Mouse (Mus musculus) midbrain, embryonic 14.5 days (tissue): ENCODE data around the gene Esp8. TPM values are rescaled to one million over a fixed set of nuclear protein-coding genes. Genes with fewer than 3 reads are reported as not detected.
"Not testable (repeated sequence)": the region's sequence is repeated elsewhere in the genome, so short reads cannot be mapped to it uniquely, and the experiment has no call there.

Experiments used
- ATAC-seq: fragments of 200-750 bp; cut with Nextera tagmentation; 2 replicates; pipeline ENCODE4 v1.8.0; 2017; ENCODE audit warnings: moderate number of reproducible peaks, moderate library complexity; ENCODE audit not compliant: low FRiP score, low TSS enrichment
- DNase-seq: peaks from one replicate; pipeline ENCODE4 v3.0.0-alpha.2; 2015
- H3K27ac ChIP-seq: fragments of 300-500 bp; sonication (generic); replicated peaks from 2 replicates; pipeline ENCODE4 v1.5.1; 2014; ENCODE audit warnings: mild to moderate bottlenecking, low read depth, low read length, moderate library complexity
- H3K27me3 ChIP-seq: fragments of 300-500 bp; sonication (generic); 2 replicates; pipeline ENCODE4 v1.6.1; 2014; ENCODE audit warnings: low read length, control low read depth, mixed read lengths; ENCODE audit not compliant: control insufficient read depth, insufficient read depth
- H3K36me3 ChIP-seq: fragments of 300-500 bp; sonication (generic); 2 replicates; pipeline ENCODE4 v1.6.1; 2014; ENCODE audit warnings: low read length, control low read depth; ENCODE audit not compliant: control insufficient read depth, insufficient read depth
- H3K4me1 ChIP-seq: fragments of 300-500 bp; sonication (generic); 2 replicates; pipeline ENCODE4 v1.6.1; 2014; ENCODE audit warnings: mild to moderate bottlenecking, antibody characterized with exemption, low read length, control low read depth; ENCODE audit not compliant: control insufficient read depth, insufficient read depth
- H3K4me2 ChIP-seq: fragments of 300-500 bp; sonication (generic); 2 replicates; pipeline ENCODE4 v1.6.1; 2014; ENCODE audit warnings: mild to moderate bottlenecking, low read length, moderate library complexity
- H3K4me3 ChIP-seq: fragments of 300-500 bp; sonication (generic); replicated peaks from 2 replicates; pipeline ENCODE4 v1.5.1; 2014; ENCODE audit warnings: low read depth, low read length
- H3K9ac ChIP-seq: fragments of 300-500 bp; sonication (generic); replicated peaks from 2 replicates; pipeline ENCODE4 v1.6.1; 2014; ENCODE audit warnings: mild to moderate bottlenecking, low read length, moderate library complexity
- H3K9me3 ChIP-seq: fragments of 300-500 bp; sonication (generic); 2 replicates; pipeline ENCODE4 v1.6.1; 2016; ENCODE audit warnings: low read length, control low read depth, mixed read lengths; ENCODE audit not compliant: control insufficient read depth
- WGBS: fragments of 180-500 bp; shearing (Covaris S2); extraction: QIAGEN DNeasy Blood & Tissue Kit; methylation state at CpG from one replicate; pipeline ENCODE4 v1.1.7; 2014; 5-methylcytosine and 5-hydroxymethylcytosine counted together
- polyA plus RNA-seq: library from polyadenylated mRNA; unstranded; fragments of >200 nt; fragmentation: Nextera tagmentation; extraction: Ambion mirVana; gene quantifications from 2 replicates; pipeline ENCODE4 v1.2.1, GENCODE M21; 2014

Gene Esp8
- not detected in 2 replicates for polyA plus RNA-seq

DNA sequence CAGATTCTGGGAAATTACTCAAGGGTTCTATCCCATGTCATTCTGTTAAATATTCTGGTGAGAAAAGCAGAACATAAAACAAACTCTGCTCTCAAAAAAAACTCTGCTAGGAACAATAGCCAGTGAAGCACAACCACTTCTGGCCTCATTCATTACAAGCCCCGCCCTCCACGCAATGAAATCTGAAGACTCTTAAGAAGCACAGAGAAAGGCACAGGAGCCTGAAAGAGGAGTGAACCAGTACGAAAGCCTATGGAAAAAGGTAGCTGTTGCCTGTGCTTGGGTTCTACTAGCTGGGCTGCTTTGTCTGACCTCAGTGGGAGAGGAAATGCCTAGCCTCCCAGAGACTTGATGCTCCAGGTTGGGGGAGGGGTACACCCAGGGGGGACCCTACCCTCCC, at the start of gene Esp8:
Gene Esp8 (plus strand): TSS at position 205 of the 400 bp plus-strand sequence.
- H3K27me3 ChIP-seq, result no peaks in the 10 kb centered on the region
- H3K9ac ChIP-seq, result no peak within 1 kb of the TSS
- no peak within 1 kb of the TSS for H3K4me2 ChIP-seq
- H3K9me3 ChIP-seq, result no peaks in the 10 kb centered on the region
- H3K4me3 ChIP-seq, result no peak within 1 kb of the TSS
- 27% methylated on average over 3 of the region's 3 CpGs for WGBS
- no peak for ATAC-seq
- H3K27ac ChIP-seq, result no peak within 1 kb of the TSS
- peak; percentile 0 for DNase-seq
- no peaks in the 10 kb centered on the region for H3K36me3 ChIP-seq
- no peaks in the 10 kb centered on the region for H3K4me1 ChIP-seq

- 83% methylated on average over 10 of the region's 10 CpGs for WGBS
Measured at GRCm38 (mm10) chr17:40483566-40483965, 36.3 kb upstream of the Esp8 start.

GRCm38 (mm10) chr17:40495468-40496185, 24.2 kb upstream of the Esp8 start:
- not testable (repeated sequence) for H3K9me3 ChIP-seq, H3K36me3 ChIP-seq, ATAC-seq, H3K27me3 ChIP-seq, H3K4me1 ChIP-seq, H3K27ac ChIP-seq, H3K4me2 ChIP-seq, DNase-seq, H3K9ac ChIP-seq, H3K4me3 ChIP-seq
- 92% methylated on average over 4 of the region's 4 CpGs for WGBS

More at GRCm38 (mm10) chr17:40483566-40483965, 36.3 kb upstream of the Esp8 start:
- not testable (repeated sequence) for H3K27me3 ChIP-seq, H3K9me3 ChIP-seq, H3K9ac ChIP-seq, H3K4me3 ChIP-seq, H3K4me2 ChIP-seq, H3K27ac ChIP-seq, DNase-seq, H3K36me3 ChIP-seq, H3K4me1 ChIP-seq, ATAC-seq

GRCm38 (mm10) chr17:40529813-40530212, 10.0 kb downstream of the Esp8 start:
- 80% methylated on average over 3 of the region's 3 CpGs for WGBS
- H3K27me3 ChIP-seq, result no peaks in the 10 kb centered on the region
- H3K9ac ChIP-seq, result no peak overlapping the region
- no peak overlapping the region for H3K4me2 ChIP-seq
- no peaks in the 10 kb centered on the region for H3K4me1 ChIP-seq
- H3K9me3 ChIP-seq, result no peaks in the 10 kb centered on the region
- no peak overlapping the region for H3K4me3 ChIP-seq
- H3K27ac ChIP-seq, result no peak overlapping the region
- DNase-seq (no peak), ATAC-seq (no peak)
- H3K36me3 ChIP-seq, result no peaks in the 10 kb centered on the region

DNA sequence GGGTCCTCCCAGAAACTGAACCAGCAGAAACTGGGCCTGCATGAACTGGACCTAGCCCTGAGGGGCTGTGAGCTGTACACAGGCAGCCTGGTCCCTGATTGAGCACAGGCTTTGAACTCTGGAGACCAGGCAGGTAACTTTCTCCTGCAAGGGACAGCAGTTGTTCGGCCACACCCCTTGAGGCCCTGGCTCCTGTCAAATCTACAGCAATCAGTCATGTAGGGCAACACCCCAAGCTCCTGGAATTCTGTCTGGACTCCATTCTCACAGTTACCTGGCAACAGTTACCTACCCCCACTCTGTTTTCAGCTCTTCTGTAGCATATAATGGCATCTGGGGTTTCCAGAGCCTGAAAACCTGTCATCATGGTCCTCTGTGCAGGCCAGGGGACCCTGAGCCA, 11.3 kb downstream of the Esp8 start:
- H3K4me2 ChIP-seq, result no peak overlapping the region
- ATAC-seq (no peak; the same call in 1 of the 2 replicates), DNase-seq (no peak)
- H3K36me3 ChIP-seq, result no peaks in the 10 kb centered on the region
- no peaks in the 10 kb centered on the region for H3K9me3 ChIP-seq
- no peak overlapping the region for H3K27ac ChIP-seq
- no peaks in the 10 kb centered on the region for H3K27me3 ChIP-seq
- no peak overlapping the region for H3K9ac ChIP-seq
- no peaks in the 10 kb centered on the region for H3K4me1 ChIP-seq
- H3K4me3 ChIP-seq, result no peak overlapping the region
- WGBS, result 92% methylated on average over 1 of the region's 1 CpGs

DNA sequence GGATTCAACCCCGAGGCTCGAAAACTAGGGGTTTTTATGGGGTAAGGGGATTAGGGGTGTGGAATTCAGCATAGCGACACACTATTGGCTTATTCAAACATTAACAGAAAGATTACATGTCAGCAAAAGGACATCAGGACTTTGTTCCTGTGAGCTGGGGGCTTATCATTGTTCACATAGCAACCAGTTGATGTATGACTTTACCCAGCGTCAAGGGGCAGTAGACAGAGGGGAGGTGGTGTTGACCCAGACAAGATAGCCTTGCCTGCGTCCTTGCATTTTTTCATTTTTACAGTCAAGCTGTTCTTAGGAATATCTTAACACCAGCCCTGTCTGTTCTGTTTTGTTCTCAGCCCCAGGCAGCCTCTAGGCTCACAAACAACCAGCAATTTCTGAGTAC, 27.2 kb downstream of the Esp8 start:
- not testable (repeated sequence) for DNase-seq, ATAC-seq, H3K4me1 ChIP-seq, H3K27me3 ChIP-seq, H3K4me3 ChIP-seq, H3K36me3 ChIP-seq, H3K4me2 ChIP-seq, H3K9ac ChIP-seq, H3K9me3 ChIP-seq, H3K27ac ChIP-seq
- 72% methylated on average over 5 of the region's 5 CpGs for WGBS

DNA sequence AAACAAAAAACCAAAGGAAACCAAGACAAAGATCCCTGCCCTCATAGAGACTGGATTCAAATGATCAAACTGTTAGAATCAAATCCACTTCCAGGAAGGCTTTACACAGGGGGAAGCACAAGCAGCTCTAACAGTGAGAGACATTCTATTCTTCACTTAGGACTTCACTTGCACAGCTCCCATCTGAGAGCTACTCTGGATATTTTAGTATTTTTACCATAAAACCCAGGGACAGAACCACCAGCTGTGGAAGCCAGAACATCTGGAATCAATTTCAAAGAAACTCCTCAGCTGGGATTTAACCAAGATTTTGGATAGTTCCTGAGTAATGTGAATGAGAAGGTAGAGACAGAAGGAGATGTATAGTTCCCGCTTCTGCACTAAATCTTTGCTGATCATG, 33.6 kb downstream of the Esp8 start:
- no peaks in the 10 kb centered on the region for H3K4me1 ChIP-seq
- DNase-seq, result no peak
- H3K27me3 ChIP-seq, result no peaks in the 10 kb centered on the region
- no peaks in the 10 kb centered on the region for H3K9me3 ChIP-seq
- H3K36me3 ChIP-seq, result no peaks in the 10 kb centered on the region
- ATAC-seq, result no peak
- H3K9ac ChIP-seq, result no peak overlapping the region
- H3K4me2 ChIP-seq, result no peak overlapping the region
- WGBS, result 90% methylated on average over 1 of the region's 1 CpGs
- no peak overlapping the region for H3K27ac ChIP-seq
- H3K4me3 ChIP-seq, result no peak overlapping the region

GRCm38 (mm10) chr17:40561207-40561606, 41.4 kb downstream of the Esp8 start, which contains the start of gene Esp6:
Gene Esp6 (plus strand): TSS chr17:40561507.
- Histone ChIP-seq H3K4me2 (no peak within 1 kb of the TSS), H3K36me3 (no peaks in the 10 kb centered on the region), H3K9me3 (no peaks in the 10 kb centered on the region), H3K27ac (no peak within 1 kb of the TSS), H3K27me3 (no peaks in the 10 kb centered on the region), H3K4me3 (no peak within 1 kb of the TSS), H3K4me1 (no peaks in the 10 kb centered on the region), H3K9ac (no peak within 1 kb of the TSS)
- ATAC-seq, result no peak
- DNase-seq, result no peak
- WGBS, result 90% methylated on average over 5 of the region's 5 CpGs
